Mouse (Mus musculus) frontal cortex, adult 2 months (tissue): ENCODE data around the gene Wdr18. TPM values are rescaled to one million over a fixed set of nuclear protein-coding genes. Genes with fewer than 3 reads are reported as not detected.

Experiments
- DNase-seq, 2 experiments: peaks; one replicate each; pipeline ENCODE4 v3.0.0; 2022; ENCODE audit warnings: low spot score in 1 of 2; ENCODE audit errors: extremely low spot score in 1 of 2
- polyA plus RNA-seq: library from polyadenylated mRNA; depleted of rRNA; stranded (reverse); fragments of >200 nt; gene quantifications from 2 replicates; pipeline ENCODE4 v1.2.3, GENCODE M21; 2012

Wdr18 gene
- polyA plus RNA-seq, 1 experiment = 63.2 TPM

GRCm38 (mm10) chr10:79926491-79927323 lies 33.2 kb upstream of the Wdr18 start, which contains the start of gene Arid3a:
Gene Arid3a (plus strand): TSS chr10:79927043.
- DNase-seq = peak; percentile 74 to 90

- DNase-seq = peak in 1 of 2 experiments; percentile 42
Observed at GRCm38 (mm10) chr10:79927324-79928029, 32.5 kb upstream of the Wdr18 start.

- no peak for DNase-seq
Observed at GRCm38 (mm10) chr10:79928030-79928694, 31.8 kb upstream of the Wdr18 start.

GRCm38 (mm10) chr10:79928907-79929701 lies 30.8 kb upstream of the Wdr18 start:
- DNase-seq = no peak

GRCm38 (mm10) chr10:79929967-79930825 lies 29.8 kb upstream of the Wdr18 start:
- DNase-seq = no peak

GRCm38 (mm10) chr10:79930826-79931186 lies 29.1 kb upstream of the Wdr18 start:
- no peak for DNase-seq

- no peak for DNase-seq
Observed at GRCm38 (mm10) chr10:79931797-79932196, 28.2 kb upstream of the Wdr18 start.

- no peak for DNase-seq
Observed at GRCm38 (mm10) chr10:79932736-79933135, 27.2 kb upstream of the Wdr18 start.

- no peak for DNase-seq
Observed at GRCm38 (mm10) chr10:79933145-79933679, 26.7 kb upstream of the Wdr18 start.

GRCm38 (mm10) chr10:79933861-79934260 lies 26.1 kb upstream of the Wdr18 start:
- no peak for DNase-seq

- peak in 1 of 2 experiments; percentile 68 for DNase-seq
Observed at GRCm38 (mm10) chr10:79934272-79934721, 25.7 kb upstream of the Wdr18 start.

GRCm38 (mm10) chr10:79934794-79935569 lies 25.0 kb upstream of the Wdr18 start:
- DNase-seq = no peak

GRCm38 (mm10) chr10:79936284-79936910 lies 23.6 kb upstream of the Wdr18 start:
- DNase-seq = no peak

- no peak for DNase-seq
Observed at GRCm38 (mm10) chr10:79936911-79937441, 23.0 kb upstream of the Wdr18 start.

GRCm38 (mm10) chr10:79937775-79938526 lies 22.0 kb upstream of the Wdr18 start:
- DNase-seq = no peak

- no peak for DNase-seq
Observed at GRCm38 (mm10) chr10:79940749-79941148, 19.2 kb upstream of the Wdr18 start.

- no peak for DNase-seq
Observed at GRCm38 (mm10) chr10:79942988-79943387, 17.0 kb upstream of the Wdr18 start.
